Mouse (Mus musculus) limb, embryonic 14.5 days (tissue): ENCODE results near the gene Pebp1. TPM values are rescaled to one million over a fixed set of nuclear protein-coding genes. Genes with fewer than 3 reads are reported as not detected.

ENCODE experiments used
- ATAC-seq: fragments of 200-750 bp; cut with Nextera tagmentation; 2 replicates; pipeline ENCODE4 v1.8.0; 2017; ENCODE audit warnings: low read depth, moderate number of reproducible peaks, moderate TSS enrichment; ENCODE audit not compliant: low FRiP score
- DNase-seq: peaks from one replicate; pipeline ENCODE4 v3.0.0-alpha.2; 2015; ENCODE audit warnings: low spot score
- H3K27ac ChIP-seq: fragments of 300-500 bp; sonication (generic); replicated peaks from 2 replicates; pipeline ENCODE4 v1.5.1; 2014; ENCODE audit warnings: low read depth, mild to moderate bottlenecking, low read length, moderate library complexity, mixed read lengths
- H3K27me3 ChIP-seq: fragments of 300-500 bp; sonication (generic); 2 replicates; pipeline ENCODE4 v1.6.1; 2014; ENCODE audit warnings: low read length, mixed read lengths; ENCODE audit not compliant: control insufficient read depth, insufficient read depth
- H3K36me3 ChIP-seq: fragments of 300-500 bp; sonication (generic); 2 replicates; pipeline ENCODE4 v1.6.1; 2014; ENCODE audit warnings: mild to moderate bottlenecking, low read length, moderate library complexity, mixed read lengths; ENCODE audit not compliant: control insufficient read depth, insufficient read depth
- H3K4me1 ChIP-seq: fragments of 300-500 bp; sonication (generic); 2 replicates; pipeline ENCODE4 v1.6.1; 2014; ENCODE audit warnings: antibody characterized with exemption, low read length, mixed read lengths; ENCODE audit not compliant: control insufficient read depth, insufficient read depth
- H3K4me2 ChIP-seq: fragments of 300-500 bp; sonication (generic); replicated peaks from 2 replicates; pipeline ENCODE4 v1.6.1; 2014; ENCODE audit warnings: low read depth, mild to moderate bottlenecking, low read length, moderate library complexity; ENCODE audit not compliant: severe bottlenecking
- H3K4me3 ChIP-seq: fragments of 300-500 bp; sonication (generic); replicated peaks from 2 replicates; pipeline ENCODE4 v1.5.1; 2014; ENCODE audit warnings: low read length
- H3K9ac ChIP-seq: fragments of 300-500 bp; sonication (generic); 2 replicates; pipeline ENCODE4 v1.6.1; 2014; ENCODE audit warnings: mild to moderate bottlenecking, low read depth, low read length, moderate library complexity; ENCODE audit not compliant: severe bottlenecking
- H3K9me3 ChIP-seq: fragments of 300-500 bp; sonication (generic); 2 replicates; pipeline ENCODE4 v1.6.1; 2016; ENCODE audit warnings: low read length; ENCODE audit not compliant: control insufficient read depth
- POLR2A ChIP-seq: fragments of 200-500 bp; IDR thresholded peaks from 2 replicates; pipeline ENCODE4 v1.8.0; 2012; ENCODE audit warnings: inconsistent platforms, mild to moderate bottlenecking, moderate library complexity, borderline replicate concordance; ENCODE audit not compliant: insufficient read depth, insufficient read length; ENCODE audit errors: extremely low read depth
- WGBS: fragments of 180-500 bp; shearing (Covaris S2); extraction: QIAGEN DNeasy Blood & Tissue Kit; methylation state at CpG from one replicate; pipeline ENCODE4 v1.1.7; 2014; 5-methylcytosine and 5-hydroxymethylcytosine counted together
- polyA plus RNA-seq, 2 experiments: library from polyadenylated mRNA; depleted of rRNA in 1 of 2; stranded (reverse) in 1 of 2; unstranded in 1 of 2; fragments of >200 nt; fragmentation: Nextera tagmentation in 1 of 2; extraction: Ambion mirVana in 1 of 2; gene quantifications; 2 replicates each; pipeline versions ENCODE4 v1.2.1 to v1.2.3; 2012 to 2014

The Pebp1 gene
- polyA plus RNA-seq, 2 experiments, result 547 to 706 TPM

DNA sequence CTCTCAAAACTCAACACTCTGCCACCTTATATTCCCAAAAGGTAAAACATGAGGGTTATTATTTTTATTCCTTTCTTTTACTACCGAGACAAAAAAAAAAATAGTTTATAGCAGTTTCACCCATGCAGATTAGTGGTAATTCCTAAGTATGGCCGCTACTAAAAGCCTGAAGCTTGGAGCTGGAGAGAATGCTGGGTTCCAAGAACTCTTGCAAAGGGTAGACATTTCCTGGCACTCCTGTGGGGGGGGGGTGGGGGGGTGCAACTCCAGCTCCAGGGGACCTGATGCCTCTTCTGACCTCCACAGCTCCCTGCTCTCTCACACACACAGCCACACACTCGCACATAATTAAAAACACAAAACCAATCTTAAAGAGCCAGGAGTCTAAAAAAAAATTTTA lies 1.1 kb downstream of the Pebp1 start:
- H3K27ac ChIP-seq, result no peak overlapping the region
- H3K36me3 ChIP-seq, result peaks cover 40% of the 10 kb centered on the region
- no peak for TF ChIP-seq POLR2A
- WGBS, result 28% methylated on average over 3 of the region's 3 CpGs
- H3K9ac ChIP-seq, result peak overlapping the region; percentile 86
- peaks cover 12% of the 10 kb centered on the region for H3K4me1 ChIP-seq
- H3K4me3 ChIP-seq, result peak overlapping the region; percentile 77
- H3K4me2 ChIP-seq, result peak overlapping the region; percentile 59
- no peaks in the 10 kb centered on the region for H3K27me3 ChIP-seq
- no peaks in the 10 kb centered on the region for H3K9me3 ChIP-seq
- DNase-seq (no peak), ATAC-seq (no peak)

DNA sequence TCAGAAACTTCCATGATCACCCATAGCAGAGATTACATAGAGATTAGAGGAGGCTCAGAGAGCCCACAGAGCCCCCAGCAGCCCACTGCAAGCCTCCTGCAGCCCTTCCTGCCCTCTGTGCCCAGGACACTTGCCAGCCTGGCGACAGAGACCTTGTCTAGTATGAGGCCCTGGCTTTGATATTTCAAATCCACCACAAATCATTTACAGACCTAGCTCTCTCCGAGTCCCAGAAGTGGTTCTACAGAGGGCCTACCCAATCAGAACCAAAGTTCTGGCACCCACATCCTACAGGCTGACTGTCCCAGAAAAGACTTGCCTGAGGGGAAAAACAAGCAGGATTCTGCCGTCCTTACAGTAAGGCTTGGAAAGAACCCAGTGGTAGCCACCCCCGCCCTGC lies 2.2 kb downstream of the Pebp1 start:
- no peaks in the 10 kb centered on the region for H3K27me3 ChIP-seq
- no peak overlapping the region for H3K4me3 ChIP-seq
- H3K4me1 ChIP-seq, result peaks cover 12% of the 10 kb centered on the region
- H3K36me3 ChIP-seq, result peaks cover 48% of the 10 kb centered on the region
- ATAC-seq (no peak), DNase-seq (no peak)
- 70% methylated on average over 4 of the region's 4 CpGs for WGBS
- no peak for TF ChIP-seq POLR2A
- no peaks in the 10 kb centered on the region for H3K9me3 ChIP-seq
- 0 out of 2 replicates have a peak overlapping the region, but pooled peaks have one; percentile 16 for H3K9ac ChIP-seq
- H3K4me2 ChIP-seq, result no peak overlapping the region
- H3K27ac ChIP-seq, result no peak overlapping the region

- Histone ChIP-seq H3K4me1 (peaks cover 12% of the 10 kb centered on the region), H3K4me3 (no peak overlapping the region), H3K27ac (no peak overlapping the region), H3K9me3 (no peaks in the 10 kb centered on the region), H3K9ac (no peak overlapping the region), H3K36me3 (peaks cover 52% of the 10 kb centered on the region), H3K27me3 (no peaks in the 10 kb centered on the region), H3K4me2 (no peak overlapping the region)
- WGBS, result 72% methylated on average over 7 of the region's 7 CpGs
- no peak for DNase-seq
- TF ChIP-seq POLR2A, result no peak
- no peak for ATAC-seq
Measured at GRCm38 (mm10) chr5:117284682-117285081, 2.7 kb downstream of the Pebp1 start.

GRCm38 (mm10) chr5:117284029-117284428 lies 3.4 kb downstream of the Pebp1 start:
- Histone ChIP-seq H3K4me3 (no peak overlapping the region), H3K9ac (no peak overlapping the region), H3K36me3 (peaks cover 52% of the 10 kb centered on the region), H3K27ac (no peak overlapping the region), H3K4me2 (no peak overlapping the region), H3K4me1 (peaks cover 12% of the 10 kb centered on the region), H3K9me3 (no peaks in the 10 kb centered on the region), H3K27me3 (no peaks in the 10 kb centered on the region)
- ATAC-seq (no peak), DNase-seq (no peak)
- no peak for TF ChIP-seq POLR2A
- 86% methylated on average over 9 of the region's 9 CpGs for WGBS

DNA sequence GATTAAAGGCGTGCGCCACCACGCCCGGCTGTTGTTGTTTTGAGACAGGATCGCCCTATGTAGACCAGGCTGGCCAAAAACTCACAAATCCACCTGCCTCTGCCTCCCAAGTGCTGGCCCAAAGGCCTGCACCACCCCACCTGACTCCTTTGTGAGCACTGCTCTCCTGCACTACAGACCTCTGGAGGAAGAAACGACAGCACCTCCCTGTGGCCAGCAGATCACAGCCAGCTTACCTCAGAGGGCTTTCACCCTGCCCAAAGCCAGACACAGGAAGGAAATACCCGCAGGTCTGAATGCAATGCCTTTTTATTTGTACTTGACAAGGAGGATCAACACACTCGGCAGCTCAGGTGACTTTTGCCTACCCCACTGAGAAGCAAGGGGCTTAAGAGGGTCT lies 5.1 kb downstream of the Pebp1 start:
- no peak for TF ChIP-seq POLR2A
- no peak overlapping the region for H3K4me2 ChIP-seq
- no peak overlapping the region for H3K27ac ChIP-seq
- no peak overlapping the region for H3K4me3 ChIP-seq
- peaks cover 52% of the 10 kb centered on the region for H3K36me3 ChIP-seq
- ATAC-seq (no peak), DNase-seq (no peak)
- 90% methylated on average over 8 of the region's 8 CpGs for WGBS
- H3K9me3 ChIP-seq, result no peaks in the 10 kb centered on the region
- no peaks in the 10 kb centered on the region for H3K27me3 ChIP-seq
- H3K9ac ChIP-seq, result no peak overlapping the region
- peaks cover 8% of the 10 kb centered on the region for H3K4me1 ChIP-seq

DNA sequence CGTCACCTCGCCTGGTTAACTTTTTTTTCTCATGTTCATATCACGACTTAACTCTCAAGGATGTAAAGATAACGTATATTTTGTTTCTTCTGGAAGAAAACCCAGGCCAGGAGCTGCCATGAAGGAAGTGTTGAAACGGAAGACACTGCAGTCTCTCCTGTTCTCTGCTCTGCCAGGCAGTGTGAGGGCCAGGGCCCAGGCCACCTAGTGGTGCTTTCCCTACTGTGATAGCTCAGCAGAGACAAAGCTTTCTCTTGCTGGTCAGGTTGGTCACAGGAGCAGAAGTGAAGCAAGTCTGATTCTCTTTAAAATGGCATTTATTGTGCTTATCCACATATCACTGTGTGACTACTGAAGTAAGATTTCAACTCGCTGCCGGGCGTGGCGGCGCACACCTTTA lies 5.9 kb downstream of the Pebp1 start:
- Histone ChIP-seq H3K9ac (no peak overlapping the region), H3K4me2 (no peak overlapping the region), H3K4me3 (no peak overlapping the region), H3K4me1 (peaks cover 7% of the 10 kb centered on the region), H3K36me3 (peaks cover 52% of the 10 kb centered on the region), H3K9me3 (no peaks in the 10 kb centered on the region), H3K27ac (no peak overlapping the region), H3K27me3 (no peaks in the 10 kb centered on the region)
- TF ChIP-seq POLR2A, result no peak
- WGBS, result 94% methylated on average over 10 of the region's 10 CpGs
- no peak for DNase-seq
- ATAC-seq, result no peak
